Mouse (Mus musculus) MEL-GATA-1-ER (cell line): ENCODE data around the gene Map2.

Experiments
- DNase-seq: peaks from one replicate; pipeline ENCODE4 v3.0.0-alpha.2; 2012; ENCODE audit warnings: low read depth; ENCODE audit errors: extremely low read depth

Map2 gene

GRCm38 (mm10) chr1:66292121-66292881 lies 117.2 kb downstream of the Map2 start:
- DNase-seq, result no peak

DNA sequence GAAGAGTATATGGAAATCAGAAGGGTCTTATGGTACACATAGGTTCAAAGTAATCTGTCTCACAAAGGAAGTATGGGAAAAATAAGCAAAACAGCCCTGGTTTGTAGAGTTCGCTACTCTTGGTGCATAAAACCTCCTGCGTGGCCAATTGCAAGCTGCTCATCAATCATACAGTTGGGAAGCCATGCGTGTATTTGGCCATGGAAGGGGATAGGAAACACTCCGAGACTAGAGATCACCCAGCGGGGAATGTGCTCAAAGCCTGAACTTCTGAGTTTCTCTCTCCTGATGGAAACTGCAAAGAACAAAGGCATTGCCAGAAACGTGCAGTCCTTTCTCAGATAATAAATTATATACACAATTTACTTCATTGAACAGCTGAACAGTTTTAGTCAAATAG lies 124.3 kb downstream of the Map2 start:
- DNase-seq, result no peak

GRCm38 (mm10) chr1:66320378-66321135 lies 145.5 kb downstream of the Map2 start:
- no peak for DNase-seq

- no peak for DNase-seq
Measured at GRCm38 (mm10) chr1:66321136-66321502, 146.0 kb downstream of the Map2 start.

DNA sequence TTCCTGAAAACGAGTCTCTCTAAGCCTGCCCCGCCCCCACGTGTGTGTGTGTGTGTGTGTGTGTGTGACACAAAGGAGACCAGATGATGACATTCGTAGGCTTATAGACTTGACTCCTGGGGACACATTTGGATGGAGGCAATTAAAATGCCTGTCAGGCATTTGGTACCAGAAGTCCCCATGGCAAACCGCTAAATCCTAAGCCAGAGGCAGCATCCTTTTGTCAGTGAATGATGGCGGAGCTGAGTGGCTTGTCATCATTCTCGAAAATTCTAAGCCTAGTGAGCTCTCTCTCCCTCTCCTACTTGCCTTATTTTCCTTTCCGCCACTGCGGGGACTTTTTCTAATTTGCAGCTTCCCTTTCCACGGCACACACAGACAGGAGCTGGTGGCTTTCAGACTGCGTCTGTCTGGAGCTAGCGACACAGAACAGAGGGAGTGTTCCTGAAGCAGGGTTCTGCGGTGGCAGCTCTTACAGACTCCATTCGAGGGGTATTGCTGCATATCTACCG lies 146.6 kb downstream of the Map2 start:
- DNase-seq, result no peak

GRCm38 (mm10) chr1:66323461-66323860 lies 148.4 kb downstream of the Map2 start:
- no peak for DNase-seq

DNA sequence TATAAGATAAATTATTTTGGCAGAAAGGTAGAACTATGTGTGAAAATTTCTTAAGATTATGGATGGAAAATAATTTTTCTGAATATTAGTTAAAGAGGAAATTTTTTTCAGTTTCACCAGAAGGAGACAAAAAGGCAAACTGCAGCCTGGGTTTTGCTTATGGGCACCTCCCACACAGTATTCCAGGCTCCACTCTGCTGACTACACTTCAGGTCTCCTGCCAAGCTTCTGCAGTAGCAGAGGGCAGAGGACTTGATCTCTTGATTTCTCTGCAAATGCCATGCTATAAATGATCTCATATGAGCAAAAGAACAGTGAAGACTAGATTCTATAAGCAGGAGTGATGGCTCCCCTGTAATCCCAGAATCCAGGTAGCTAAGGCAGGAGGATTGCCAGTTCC lies 149.9 kb downstream of the Map2 start:
- DNase-seq, result no peak

DNA sequence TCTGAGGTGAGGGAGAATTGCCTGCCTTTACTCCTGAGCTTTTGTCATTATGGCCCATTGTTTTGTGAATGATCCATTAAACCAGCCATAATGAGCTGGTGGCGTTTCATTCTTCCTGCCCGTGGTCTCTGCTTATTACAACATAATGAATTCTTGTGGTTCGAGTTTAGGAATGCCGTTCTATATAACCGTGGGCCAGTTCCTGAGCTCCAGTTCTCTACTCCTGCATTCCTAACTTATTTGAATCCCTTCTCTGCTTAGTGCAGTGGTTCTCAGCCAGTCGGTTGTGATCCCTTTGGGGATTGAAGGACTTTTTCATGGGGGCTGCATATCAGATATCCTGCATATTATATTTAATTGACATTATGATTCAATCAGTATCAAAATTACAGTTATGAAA lies 153.9 kb downstream of the Map2 start:
- DNase-seq, result no peak

DNA sequence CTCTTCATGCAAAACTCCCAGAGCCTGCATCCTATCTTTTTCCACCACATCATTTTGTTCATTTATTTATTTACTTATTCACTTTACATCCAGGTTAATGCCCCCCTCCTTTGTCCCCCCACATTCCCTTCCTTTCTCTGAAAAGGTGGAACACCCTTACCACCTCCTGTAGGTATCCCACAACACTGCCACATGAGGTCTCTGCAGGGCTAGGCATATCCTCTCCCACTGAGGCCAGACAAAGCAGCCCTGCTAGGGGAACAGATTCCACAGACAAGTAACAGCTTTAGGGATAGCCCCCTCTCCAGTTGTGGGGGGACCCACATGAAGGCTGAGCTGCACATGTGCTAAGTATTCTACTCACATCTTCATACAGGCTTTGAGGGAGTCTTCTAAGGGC lies 154.5 kb downstream of the Map2 start:
- DNase-seq, result no peak

DNA sequence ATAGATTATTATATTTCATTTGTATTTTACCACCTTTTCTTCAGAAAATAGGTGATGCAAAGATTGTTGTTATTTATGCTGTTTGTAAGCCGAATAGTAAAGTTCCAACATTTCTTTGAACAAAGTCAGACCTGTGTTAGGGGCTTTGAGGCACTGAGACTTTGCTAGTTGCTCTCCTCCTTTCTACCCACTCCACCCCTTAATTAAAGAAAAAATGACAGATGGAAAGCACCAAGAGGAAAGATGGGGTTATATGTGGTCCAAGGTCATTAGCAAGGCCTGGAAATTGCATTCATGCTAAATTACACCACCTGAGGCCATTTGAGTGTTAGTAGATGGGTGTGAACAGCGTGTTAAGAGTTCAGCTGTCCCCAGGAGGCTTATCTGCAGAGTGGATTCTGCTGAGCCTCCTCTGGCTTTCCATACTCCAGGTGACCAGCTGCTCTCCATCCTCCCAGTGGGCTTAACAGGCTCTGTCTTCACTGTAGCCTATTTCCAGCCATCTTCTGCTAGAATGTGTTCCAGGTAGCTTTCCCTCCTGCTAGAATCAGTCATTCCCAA lies 160.7 kb downstream of the Map2 start:
- no peak for DNase-seq

DNA sequence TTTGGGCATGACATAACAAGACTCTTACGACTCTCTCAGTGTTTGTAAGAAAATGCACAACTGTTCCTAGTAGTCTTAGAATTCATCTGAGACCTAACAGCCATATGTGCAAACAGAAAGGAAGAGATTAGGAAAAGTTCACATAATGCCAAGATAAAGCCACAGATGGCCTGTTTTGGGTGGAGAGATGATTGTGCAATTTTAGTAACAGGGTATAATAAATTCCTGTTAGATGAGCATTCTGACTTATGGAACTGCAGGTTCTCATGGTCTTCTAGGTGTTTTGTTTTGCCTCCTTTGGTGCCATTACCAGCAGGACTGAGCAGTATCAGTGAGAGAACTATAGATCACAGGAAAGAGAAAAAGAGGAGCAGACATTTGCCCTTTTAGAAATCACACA lies 164.1 kb downstream of the Map2 start:
- no peak for DNase-seq

GRCm38 (mm10) chr1:66348404-66349165 lies 173.5 kb downstream of the Map2 start:
- DNase-seq, result no peak

DNA sequence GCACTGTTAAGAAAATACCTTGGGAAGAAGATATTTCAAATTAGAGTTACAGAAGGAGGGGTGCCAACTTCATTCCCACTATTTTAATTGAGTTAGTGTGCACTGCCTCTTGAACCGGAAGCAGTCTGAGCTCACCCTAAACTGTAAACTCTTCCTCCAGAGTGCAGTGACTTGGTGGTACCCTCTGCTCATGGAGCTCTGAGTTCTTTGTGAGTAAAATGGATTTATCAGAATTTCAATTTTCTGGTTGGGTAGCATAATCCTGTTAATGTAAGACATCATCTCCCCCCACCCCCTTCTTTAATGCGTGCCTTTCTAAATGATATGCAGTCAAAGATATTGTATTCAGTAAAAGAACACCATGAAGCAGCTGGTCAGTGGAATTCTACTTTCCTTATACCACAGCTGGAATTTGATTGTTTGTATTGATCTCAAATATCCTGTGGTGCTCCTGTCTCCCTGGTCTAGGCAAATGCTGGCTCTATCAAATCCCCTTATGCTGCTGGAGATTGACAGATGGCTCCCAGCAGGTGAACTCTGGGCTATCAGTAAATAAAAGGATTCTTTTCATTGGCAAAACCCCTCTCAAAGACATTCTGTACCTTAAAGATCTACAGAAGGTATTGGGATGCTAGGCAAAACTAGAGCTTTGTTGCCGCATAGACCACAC lies 174.2 kb downstream of the Map2 start:
- DNase-seq, result no peak

GRCm38 (mm10) chr1:66351366-66351765 lies 176.3 kb downstream of the Map2 start:
- no peak for DNase-seq

- no peak for DNase-seq
Measured at GRCm38 (mm10) chr1:66361799-66362198, 186.7 kb downstream of the Map2 start.

DNA sequence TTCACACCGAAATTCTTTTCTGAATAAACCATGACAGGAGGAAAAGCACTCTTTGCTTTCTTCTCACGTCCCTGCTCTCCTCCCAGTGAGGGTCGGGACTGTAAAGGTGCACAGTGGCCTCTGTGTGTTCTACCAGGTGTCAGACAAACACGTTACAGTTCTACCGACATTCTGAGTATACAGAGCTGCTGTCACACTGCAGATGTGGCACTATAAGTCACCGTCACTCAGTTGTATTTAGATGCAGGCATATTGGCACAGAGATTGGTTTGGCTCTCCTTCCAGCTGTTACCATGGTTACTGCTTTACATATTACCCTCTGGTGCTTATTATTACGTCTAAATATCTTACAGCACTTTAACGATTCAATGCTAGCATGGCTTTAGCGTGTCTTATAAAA lies 188.2 kb downstream of the Map2 start:
- DNase-seq, result no peak

DNA sequence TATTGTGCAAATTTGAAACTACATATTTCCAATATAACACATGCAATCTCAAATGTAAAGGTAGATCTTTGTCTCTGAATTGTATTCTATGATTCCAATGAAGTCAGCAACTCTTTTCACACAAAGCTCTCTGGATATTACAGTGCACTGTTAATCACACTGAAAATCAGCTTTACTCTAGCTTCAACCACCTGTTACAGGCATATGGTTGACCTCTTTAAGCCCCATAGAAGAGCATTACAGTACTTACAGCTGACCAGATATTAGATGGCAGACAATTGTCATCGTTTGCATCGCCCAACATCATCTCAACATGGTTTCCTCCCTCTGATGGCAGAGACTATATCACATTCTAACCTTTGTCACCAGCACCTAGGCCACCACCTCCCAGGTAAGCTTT lies 189.3 kb downstream of the Map2 start:
- DNase-seq, result no peak

DNA sequence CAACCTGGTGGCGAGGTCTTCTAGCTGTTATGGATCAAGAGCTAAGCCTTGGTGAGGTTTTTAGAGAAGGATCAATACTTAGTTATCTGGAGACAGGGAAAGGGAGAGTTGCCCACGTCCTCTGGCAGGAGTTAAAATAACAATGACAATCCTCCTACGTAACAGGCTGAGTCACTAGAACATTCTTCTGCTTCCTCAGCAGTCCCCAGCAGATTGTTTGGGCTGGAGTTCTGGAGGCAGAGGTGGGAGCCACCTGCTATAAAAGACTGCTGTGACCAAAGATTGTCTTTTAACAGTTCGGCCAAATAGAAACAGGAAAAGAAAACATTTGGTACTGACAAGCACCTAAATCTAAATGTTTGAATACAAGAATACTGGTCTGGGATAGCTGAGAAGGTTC lies 190.5 kb downstream of the Map2 start:
- no peak for DNase-seq

DNA sequence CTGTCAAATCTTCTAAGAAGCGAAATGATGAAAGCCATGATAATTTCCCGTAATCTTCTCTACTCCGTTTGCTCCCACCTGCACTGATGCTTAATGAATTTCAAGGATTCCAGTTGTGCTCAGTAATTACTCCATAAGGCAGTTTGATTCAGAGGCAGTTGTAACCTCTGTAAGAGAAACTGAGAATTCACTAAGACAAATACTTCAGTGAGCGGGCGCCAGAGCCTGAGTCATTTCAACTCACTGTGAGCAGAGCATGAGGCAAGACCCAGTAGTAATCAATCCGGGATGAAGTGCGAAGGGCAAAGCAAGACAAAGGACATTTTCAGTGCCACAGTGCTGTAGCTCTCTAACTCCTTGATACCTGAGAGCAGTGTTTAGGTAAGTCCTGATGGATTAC lies 194.4 kb downstream of the Map2 start:
- DNase-seq, result no peak

DNA sequence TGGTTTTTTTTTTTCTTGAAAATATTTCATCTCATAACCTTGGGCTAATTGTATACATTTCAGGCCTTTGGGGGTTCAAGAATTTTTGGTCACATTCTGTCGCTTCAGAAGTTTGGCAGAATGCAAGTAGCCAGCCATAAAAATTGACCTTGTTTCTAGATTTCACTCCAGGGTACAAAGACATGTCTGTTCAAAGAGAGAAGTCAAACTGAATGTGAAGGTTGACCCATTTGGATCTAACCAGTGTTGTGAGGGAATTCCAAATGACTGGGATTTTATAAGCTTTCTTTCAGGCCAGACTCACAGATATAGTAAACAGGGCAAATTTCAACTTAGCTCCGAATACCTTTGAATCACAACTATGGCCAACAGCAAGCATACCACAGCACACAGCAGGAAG lies 196.3 kb downstream of the Map2 start:
- no peak for DNase-seq

DNA sequence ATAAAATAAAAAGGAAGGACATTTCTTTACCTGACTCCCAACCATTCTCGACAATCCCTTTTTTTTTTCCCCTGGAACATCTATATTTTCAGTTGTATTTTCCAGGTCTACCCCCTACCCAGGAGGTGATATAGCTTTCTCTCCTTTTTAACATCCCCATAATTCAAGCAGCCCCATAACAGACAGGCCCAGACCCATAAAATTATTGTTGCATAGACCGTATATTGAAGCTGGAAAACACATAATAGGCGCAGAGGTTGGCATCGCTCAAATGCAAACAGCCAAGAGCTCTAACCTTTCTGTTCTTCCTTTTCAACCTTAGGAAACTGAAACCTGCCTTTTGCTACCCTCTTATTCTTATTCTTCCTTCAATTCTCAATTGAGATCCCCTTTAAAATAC lies 211.2 kb downstream of the Map2 start:
- no peak for DNase-seq
